Mouse (Mus musculus): ENCODE measurements around the gene Myoz1.
"Not testable (repeated sequence)": the region's sequence is repeated elsewhere in the genome, so short reads cannot be mapped to it uniquely, and the experiment has no call there.

Gene Myoz1

DNA sequence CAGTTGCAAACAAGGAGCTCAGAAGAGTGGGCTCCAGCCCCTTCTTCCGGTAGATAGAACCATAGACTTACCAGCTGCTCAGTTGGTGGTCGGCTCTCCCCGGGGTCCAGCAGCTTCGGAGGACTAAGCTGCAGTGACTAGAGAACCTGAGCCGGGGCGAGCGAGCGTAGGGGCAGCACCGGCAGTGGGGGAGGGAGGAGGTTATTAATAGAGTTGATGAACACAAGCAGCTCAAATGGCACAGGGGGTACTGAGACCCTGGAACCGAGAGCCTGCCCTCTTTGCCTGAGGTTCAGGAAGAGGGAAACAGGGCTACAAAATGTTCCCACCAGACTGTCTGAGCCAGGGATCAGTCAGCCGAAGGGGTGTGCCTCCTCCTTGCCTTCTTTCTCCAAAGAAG lies at the start of gene Myoz1:
Gene Myoz1, minus strand, starts transcription at position 180 of the 400 bp plus-strand sequence.
- no peak for DNase-seq (ENCODE audit: low spot score in 2 of 2)

DNA sequence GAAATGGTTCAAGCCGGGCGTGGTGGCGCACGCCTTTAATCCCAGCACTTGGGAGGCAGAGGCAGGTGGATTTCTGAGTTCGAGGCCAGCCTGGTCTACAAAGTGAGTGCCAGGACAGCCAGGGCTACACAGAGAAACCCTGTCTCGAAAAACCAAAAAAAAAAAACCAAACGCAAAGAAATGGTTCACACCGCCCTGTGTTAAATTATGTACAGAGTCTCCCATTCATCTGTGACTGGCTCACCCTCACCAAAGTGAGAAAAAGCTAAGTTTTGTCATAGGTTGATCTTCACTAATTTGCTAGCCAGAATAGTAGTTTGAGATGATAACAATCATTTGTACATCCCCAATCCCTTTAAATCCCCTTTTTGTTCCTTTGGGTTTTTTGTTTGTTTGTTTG lies 47.1 kb upstream of the Myoz1 start:
- DNase-seq (ENCODE audit: low spot score in 2 of 2): not testable (repeated sequence)

DNA sequence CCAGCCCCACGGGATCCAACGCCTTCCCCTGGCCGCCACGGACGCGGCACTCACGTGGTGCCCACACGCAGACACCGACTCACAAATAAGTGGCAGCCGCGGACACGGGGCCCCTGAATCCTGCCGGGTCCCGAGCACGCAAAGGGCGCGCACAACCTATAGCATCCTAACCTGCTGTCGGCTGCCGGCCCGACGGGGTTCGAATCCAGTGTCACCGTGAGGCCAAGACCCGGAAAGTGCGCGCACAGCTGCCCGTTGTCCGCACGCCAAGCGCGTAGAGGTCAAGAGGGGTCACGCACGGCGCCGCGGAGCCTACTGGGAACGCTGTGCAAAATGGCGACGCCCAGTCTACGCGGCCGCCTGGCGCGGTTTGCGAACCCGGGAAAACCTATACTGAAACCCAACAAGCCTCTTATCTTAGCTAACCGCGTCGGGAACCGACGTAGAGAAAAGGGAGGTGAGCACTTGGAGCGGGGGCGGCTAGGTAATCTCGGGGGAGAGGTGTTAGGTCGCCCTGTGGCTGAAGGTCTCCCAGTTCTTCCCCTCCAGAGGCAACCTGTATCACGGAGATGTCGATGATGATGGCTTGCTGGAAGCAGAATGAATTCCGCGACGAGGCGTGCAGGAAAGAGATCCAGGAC lies 46.5 kb upstream of the Myoz1 start, which contains the start of gene Chchd1:
Gene Chchd1, plus strand, starts transcription at position 266 of the 641 bp plus-strand sequence.
- DNase-seq (ENCODE audit: low spot score in 2 of 2): peak; percentile 72

DNA sequence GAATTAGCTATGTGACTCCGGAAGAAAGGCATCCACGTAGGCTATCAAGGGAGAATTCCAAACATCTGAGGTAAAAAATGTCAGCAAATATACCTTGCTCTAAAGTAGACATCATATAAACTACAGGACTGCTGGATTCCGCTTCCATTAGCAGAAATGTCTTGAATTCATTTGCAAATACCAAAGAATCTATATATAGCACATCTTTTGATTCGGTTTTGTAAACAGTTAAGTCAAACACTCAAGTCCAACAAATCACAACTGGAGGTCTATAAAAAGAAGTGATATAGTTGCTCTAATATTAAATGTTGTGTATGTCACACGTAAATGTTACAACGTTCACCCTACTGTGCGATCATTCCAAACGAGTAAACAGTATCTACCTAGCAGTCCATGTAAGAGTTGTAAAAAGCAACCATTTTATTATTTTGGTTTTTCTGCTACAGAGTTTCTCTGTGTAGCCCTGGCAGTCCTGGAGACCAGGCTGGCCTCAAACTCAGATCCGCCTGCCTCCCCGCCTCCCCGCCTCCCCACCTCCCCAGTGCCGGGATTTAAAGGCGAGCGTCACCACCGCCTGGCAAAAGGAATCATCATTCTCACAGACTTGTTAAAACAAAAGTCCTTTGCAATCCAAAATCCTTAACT lies 45.9 kb upstream of the Myoz1 start:
- no peak for DNase-seq (ENCODE audit: low spot score in 2 of 2)

DNA sequence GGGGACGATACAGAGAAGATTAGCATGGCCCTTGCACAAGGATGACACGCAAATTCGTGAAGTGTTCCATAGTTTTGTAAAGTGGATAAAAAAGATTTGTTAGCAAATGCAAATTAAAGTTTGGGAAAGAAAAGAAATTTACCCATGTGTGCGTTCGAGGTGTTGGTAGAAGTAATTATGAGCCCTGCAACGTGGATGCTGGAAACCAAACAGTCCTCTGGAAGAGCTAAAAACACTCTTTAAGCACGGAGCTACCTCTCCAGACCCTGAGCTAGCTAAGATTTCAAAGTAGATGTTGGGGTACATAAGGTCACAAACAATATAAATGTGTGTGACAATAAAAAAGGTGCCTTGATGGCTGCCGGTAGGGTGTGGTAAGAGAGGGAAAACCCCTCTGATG lies 45.2 kb upstream of the Myoz1 start:
- DNase-seq (ENCODE audit: low spot score in 2 of 2): no peak

DNA sequence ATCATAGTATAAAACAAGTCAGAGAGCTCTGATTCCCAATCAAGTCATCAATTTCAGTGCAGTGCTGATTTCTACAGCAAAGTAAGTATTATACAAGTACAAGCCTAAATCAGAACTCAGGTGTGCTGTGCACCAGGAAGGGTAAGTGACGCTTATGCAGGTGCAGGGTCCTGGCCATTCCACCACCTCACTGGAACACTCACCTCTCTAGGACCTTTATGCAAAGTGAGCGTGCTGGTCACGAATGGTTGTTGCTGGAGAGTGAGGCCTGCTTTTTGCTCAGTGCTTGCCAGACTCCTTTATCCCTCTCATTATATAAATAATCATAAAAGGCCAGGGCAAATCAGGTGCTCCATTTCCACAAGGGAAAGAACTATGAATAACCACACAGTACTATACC lies 44.0 kb upstream of the Myoz1 start:
- no peak for DNase-seq (ENCODE audit: low spot score in 2 of 2)

DNA sequence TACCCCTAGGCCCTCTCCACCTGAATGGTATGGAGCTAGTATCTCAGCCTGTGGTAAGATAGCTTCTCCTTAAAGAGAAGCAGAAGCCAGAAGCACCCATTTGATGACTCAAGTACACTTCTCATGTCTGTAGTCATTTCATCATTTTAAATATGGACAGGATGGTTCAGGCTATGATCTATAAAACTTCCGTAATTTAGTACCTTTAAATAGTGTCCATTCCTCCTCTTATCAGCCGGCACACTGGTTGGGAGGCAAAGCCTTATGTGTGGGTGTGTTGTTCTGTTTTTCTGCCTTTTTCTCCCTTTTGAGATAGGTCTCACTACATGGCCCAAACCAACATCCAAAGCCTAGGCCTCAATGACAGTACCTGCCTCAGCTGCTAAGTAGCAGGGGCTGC lies 42.2 kb upstream of the Myoz1 start:
- no peak for DNase-seq (ENCODE audit: low spot score in 2 of 2)

DNA sequence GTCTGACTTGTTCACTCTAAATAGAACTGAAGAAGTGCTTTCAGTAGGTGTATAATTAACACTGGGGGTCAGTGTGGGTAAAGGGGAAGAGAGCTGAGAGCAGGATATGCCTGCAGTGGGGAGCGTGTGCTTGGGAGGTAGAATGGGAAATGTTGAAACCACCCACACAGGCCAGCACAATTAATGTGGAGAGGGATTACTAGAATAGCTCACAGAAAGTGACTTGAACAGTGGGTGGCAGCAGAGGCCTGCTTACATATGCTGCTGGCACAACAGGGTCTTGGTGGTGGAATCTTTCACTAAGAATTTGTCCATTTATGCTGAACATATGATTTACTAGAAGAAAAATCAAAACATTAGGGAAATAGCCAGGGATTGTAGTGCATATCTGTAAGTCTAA lies 40.6 kb upstream of the Myoz1 start:
- peak in 1 of 2 experiments; percentile 45 for DNase-seq (ENCODE audit: low spot score in 2 of 2)

DNA sequence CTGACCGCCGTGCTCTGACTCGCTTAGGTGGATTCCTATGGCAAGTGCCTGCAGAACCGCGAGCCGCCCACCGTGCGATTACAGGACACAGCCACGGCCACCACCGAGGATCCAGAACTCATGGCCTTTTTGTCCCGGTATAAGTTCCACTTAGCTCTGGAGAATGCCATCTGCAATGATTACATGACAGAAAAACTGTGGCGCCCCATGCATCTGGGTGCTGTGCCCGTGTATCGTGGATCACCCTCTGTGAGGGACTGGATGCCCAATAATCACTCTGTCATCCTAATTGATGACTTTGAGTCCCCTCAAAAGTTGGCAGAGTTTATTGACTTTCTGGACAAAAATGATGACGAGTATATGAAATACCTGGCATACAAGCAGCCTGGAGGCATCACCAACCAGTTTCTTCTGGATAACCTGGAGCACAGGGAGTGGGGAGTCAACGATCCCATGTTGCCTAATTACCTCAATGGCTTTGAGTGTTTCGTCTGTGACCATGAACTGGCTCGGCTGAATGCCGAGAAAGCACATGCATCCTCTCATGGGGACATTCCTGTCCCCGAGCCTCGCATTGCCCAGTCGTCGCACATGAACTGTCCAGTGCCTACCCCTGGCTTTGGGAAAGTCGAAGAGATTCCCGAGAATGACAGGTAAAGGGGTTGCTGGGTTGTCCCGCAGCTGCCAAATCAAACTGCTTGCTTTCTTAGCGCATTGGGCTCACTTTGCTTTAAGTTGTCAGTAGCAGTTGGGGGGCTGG lies 39.6 kb upstream of the Myoz1 start:
- no peak for DNase-seq (ENCODE audit: low spot score in 2 of 2)

DNA sequence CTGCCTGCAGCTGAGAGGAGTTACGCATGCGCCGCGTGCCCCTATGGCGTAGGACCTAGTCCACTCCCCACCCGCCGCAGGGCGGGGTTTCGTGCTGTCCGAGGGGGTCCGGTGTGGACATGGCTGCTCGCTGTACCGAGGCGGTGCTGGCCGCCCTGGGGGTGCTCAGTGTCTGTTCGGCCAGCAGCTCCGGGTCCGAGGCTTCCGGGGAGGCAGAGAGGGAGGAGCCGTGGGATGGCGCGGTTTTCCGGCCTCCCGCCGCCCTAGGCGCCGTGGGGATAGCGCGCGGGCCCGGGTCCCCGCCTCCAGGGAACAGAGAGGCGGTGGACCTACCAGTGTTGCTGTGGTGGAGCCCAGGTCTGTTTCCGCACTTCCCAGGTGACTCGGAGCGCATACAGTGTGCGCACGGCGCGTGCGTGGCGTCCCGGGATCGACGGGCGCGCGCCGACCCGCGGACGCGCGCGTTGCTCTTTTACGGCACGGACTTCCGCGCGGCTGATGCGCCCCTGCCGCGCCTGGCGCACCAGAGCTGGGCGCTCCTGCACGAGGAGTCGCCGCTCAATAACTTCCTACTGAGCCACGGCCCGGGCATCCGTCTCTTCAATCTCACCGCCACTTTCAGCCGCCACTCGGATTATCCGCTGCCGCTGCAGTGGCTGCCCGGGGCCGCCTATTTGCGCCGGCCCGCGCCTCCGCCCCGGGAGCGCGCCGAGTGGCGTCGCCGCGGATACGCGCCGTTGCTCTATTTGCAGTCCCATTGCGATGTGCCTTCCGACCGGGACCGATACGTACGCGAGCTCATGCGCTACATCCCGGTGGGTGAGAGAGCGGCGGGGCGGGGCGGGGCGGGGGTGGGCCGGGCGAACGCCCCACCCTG lies 38.8 kb upstream of the Myoz1 start, which contains the start of gene Fut11:
Gene Fut11, plus strand, starts transcription at position 85 of the 877 bp plus-strand sequence.
- peak; percentile 74 to 75 for DNase-seq (ENCODE audit: low spot score in 2 of 2)

DNA sequence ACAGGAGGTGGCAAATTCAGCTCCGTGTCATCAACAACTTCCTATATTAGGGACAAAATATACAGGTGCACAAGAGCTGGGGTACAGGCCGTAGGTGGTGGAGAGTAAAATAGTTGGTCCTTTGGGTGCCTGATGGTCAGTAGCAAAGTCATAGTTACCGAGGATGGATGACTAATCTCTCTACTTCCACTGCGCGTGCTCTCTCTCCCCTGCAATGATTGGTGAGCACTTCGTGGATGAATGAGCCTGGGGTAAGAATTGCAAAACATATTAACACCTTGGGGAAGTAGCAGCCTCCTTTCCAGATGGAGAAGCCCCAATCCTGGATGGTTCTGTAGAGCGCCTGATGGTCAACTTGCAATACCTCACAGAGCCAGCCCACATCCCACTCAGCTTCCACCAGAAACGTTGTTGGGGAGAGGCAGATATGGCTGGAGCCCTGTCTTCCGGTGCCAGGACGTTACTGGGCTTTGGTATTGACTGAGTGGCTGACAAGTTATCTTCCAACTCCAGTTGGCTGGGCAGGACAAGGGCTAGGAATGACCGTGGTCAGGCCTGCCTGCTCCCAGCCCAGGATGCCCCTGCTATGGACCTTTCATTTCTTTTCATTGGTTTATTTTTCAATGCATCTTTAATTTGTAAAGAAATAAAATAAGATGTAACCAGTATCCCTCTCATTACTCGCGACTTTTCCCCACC lies 38.0 kb upstream of the Myoz1 start:
- no peak for DNase-seq (ENCODE audit: low spot score in 2 of 2)

DNA sequence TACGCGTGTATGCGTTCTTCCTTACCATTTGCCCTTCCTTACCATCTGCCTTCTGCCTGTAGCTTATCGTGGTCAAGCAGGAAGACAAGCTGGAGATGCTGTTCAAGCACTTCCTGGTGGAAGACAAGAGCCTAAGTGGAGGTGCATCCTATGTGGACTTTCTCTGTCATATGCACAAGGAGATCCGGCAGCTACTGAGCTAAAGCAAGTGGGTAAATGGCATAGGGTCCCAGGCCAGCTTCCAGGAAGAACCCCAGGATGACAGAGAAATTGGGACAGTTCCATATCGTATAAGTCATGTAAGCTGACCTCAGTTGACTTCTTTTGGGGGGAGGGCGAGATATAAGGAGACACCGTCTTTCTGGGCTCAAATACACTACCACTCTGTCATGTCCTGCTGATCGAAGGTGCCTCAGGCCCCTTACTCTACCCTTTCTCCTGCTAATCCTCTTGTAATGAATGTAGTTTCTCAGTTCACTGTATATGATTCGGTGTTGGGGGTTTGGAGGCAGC lies 37.3 kb upstream of the Myoz1 start:
- DNase-seq (ENCODE audit: low spot score in 2 of 2): no peak

DNA sequence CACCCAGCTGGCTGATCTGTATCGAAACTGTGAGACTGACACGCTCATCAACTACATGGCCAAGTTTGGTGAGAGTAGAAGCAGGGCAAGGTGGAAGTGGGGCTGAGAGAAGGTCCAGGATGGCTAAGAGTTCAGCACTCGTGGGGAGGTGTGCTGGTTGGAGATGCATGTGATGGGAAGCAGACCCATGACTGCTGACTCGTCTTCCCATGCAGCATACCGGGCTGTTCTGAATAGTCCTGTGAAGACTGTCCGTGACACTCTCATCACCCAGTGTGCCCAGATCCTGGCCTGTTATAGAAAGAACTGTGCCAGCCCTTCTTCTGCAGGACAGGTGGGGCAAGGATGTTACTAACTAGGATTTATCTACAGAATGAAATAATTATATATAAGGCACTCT lies 35.4 kb upstream of the Myoz1 start:
- no peak for DNase-seq (ENCODE audit: low spot score in 2 of 2)

DNA sequence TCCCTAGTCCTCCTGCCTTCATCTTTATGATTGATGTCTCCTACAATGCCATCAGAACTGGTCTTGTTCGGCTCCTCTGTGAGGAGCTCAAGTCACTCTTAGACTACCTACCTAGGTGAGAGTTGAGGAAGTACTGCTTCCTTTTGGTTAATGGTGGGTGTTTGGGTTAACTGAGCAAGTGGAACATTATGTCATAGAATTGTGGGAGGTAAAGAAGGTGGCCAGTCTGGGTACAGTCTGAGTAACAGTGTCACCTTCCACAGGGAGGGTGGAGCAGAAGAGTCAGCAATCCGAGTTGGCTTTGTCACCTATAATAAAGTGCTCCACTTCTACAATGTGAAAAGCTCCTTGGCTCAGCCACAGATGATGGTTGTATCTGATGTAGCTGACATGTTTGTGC lies 32.7 kb upstream of the Myoz1 start:
- DNase-seq (ENCODE audit: low spot score in 2 of 2): no peak

DNA sequence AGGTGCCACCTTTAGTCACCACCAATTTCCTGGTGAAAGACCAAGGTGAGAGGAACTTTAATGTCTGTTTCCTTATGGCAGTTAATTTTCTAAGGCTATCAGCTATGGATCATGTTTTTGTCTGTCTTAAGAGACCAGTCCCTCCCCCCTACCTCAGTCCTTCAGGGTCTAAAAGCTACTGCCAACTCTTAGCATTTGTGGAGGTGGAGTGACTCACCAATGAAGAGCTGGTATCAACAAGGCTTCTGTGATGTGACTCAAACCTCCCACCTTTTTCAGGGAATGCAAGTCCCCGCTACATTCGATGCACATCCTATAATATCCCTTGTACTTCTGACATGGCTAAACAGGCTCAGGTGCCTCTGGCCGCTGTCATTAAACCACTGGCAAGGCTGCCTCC lies 30.2 kb upstream of the Myoz1 start:
- DNase-seq (ENCODE audit: low spot score in 2 of 2): no peak

DNA sequence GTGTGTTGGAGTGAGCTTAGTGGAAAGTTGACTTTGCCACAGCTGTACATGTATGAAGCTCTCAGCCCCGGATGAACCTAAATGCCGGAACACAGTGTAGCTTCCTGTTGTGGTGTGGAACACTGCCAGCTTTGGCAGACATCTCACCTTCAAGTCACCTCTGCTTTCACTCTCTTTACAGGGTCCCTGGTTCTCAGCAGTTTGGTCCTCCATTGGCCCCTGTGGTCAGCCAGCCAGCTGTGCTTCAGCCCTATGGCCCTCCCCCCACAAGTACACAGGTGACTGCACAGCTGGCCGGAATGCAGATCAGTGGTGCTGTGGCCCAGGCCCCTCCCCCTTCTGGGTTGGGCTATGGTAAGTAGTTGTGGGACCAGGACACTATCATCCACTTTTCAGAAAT lies 26.2 kb upstream of the Myoz1 start:
- DNase-seq (ENCODE audit: low spot score in 2 of 2): peak; percentile 59 to 64

DNA sequence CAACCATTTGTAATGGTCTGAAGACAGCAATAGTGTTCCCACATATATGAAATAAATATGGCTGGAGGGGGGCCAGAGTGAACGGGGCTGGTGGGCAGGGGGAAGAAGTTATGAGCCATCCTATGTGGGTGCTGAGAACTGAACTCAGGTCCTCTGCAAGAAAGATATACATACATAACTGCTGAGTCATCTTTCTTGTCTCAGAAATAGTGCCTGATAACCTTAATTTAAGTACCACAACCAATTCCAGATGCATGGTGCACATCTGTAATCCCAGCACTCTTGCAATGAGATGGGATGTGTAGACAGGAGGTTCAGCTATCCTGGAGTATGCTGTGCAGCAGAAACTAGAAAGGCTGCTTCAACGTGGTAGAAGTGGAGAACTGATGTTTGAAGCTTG lies 25.4 kb upstream of the Myoz1 start:
- DNase-seq (ENCODE audit: low spot score in 2 of 2): no peak

DNA sequence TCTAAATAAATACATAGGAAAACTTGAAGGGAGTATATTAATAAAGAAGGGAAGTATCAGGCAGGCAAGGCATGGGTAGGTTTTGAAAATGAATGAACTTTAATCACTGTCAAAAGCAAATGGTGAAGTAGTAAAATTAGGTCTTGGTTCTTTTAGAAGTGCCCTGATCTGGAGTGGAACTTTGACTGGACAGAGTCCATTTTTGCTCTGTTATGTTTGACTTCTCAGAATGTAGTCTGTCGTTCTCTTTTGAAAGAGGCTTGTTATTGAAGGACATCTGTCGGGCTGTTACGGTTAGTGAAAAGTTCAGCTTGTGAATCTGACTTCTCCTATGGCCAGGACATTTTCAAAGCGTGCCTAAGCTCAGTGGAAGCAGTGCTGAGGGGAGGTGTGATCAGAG lies 21.6 kb upstream of the Myoz1 start:
- no peak for DNase-seq (ENCODE audit: low spot score in 2 of 2)

DNA sequence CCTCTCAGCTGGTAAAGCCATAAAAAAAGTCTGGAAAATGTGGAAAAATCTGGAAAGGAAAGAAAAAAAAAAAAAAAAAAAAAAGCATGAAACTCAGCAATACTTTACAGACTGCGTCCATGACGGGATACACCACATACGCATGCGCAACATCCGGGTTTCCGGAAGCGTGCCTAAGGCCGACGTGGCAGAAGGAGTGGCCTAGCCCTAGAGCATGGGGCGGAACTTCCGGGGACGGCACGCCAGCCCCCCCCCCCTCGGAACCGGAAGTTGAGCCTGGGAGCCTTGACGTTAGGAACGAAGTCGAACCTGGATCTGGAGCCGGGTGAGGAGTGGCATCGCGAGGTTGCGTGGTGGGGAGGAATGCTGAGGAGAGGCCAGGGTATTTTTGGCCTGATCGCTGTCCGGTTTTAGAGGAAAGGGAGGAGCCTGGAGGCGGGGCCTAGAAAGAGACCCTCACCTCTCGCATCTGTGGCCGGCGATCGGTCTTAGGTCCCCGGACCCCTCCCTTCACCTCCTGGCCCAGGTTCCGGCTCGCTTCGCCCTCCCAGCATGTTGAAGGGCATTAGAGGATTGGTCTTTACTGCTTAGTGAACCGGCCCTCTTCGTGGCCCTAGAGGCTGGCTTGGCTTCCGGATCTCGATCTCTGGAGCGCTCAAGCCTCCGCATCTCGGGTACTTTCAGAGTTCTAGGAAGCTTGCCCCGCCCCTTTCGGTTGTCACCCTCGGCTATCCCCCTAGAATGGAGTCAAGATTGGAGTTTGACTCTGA lies 17.9 kb upstream of the Myoz1 start, which contains the start of gene Sec24c:
Gene Sec24c, plus strand, starts transcription at position 245 of the 770 bp plus-strand sequence.
- peak; percentile 97 to 99 for DNase-seq (ENCODE audit: low spot score in 2 of 2)

DNA sequence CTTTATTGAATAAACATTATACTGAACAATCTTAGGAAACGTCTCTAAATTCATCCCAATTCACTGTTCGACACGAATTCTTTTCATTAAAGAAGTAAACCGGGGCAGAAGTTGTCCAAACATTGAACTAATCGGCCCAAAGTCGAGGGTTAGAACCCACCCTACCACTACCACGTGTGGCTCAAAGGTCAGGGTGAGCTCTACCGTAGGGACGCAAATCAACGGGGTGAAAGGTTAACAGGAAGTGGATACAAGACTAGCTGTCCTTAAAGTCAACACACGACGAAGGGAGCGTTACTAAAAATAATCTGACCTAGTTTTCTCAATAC lies 17.4 kb upstream of the Myoz1 start:
- DNase-seq (ENCODE audit: low spot score in 2 of 2): peak; percentile 29 to 31

Data from thymus, postnatal 10 days (tissue).